Mouse (Mus musculus) ES-CJ7 (cell line): ENCODE measurements around the gene Zfp385b.

ENCODE experiments used
- DNase-seq: peaks from one replicate; pipeline ENCODE4 v3.0.0; 2011; ENCODE audit warnings: low read depth, low spot score

Gene Zfp385b

GRCm38 (mm10) chr2:77589205-77589901, 230.1 kb downstream of the Zfp385b start:
- no peak for DNase-seq

GRCm38 (mm10) chr2:77587387-77587786, 232.1 kb downstream of the Zfp385b start:
- peak; percentile 46 for DNase-seq

GRCm38 (mm10) chr2:77586581-77587360, 232.7 kb downstream of the Zfp385b start:
- DNase-seq: peak; percentile 79

GRCm38 (mm10) chr2:77583586-77583985, 235.9 kb downstream of the Zfp385b start:
- DNase-seq: no peak

- DNase-seq: no peak
These were observed 242.9 kb downstream of the Zfp385b start for GRCm38 (mm10) chr2:77576571-77576970.

GRCm38 (mm10) chr2:77567528-77568435, 251.7 kb downstream of the Zfp385b start:
- no peak for DNase-seq

- DNase-seq: no peak
These were observed 255.7 kb downstream of the Zfp385b start for GRCm38 (mm10) chr2:77563706-77564105.

GRCm38 (mm10) chr2:77561941-77562340, 257.5 kb downstream of the Zfp385b start:
- DNase-seq: no peak

GRCm38 (mm10) chr2:77556938-77557337, 262.5 kb downstream of the Zfp385b start:
- no peak for DNase-seq

GRCm38 (mm10) chr2:77555980-77556379, 263.5 kb downstream of the Zfp385b start:
- DNase-seq: no peak

- no peak for DNase-seq
These were observed 266.8 kb downstream of the Zfp385b start for GRCm38 (mm10) chr2:77552675-77553074.

GRCm38 (mm10) chr2:77543388-77543787, 276.1 kb downstream of the Zfp385b start:
- DNase-seq: peak; percentile 19

- no peak for DNase-seq
These were observed 276.8 kb downstream of the Zfp385b start for GRCm38 (mm10) chr2:77542605-77543004.

GRCm38 (mm10) chr2:77541681-77542080, 277.8 kb downstream of the Zfp385b start:
- no peak for DNase-seq

GRCm38 (mm10) chr2:77540860-77541259, 278.6 kb downstream of the Zfp385b start:
- DNase-seq: no peak

GRCm38 (mm10) chr2:77536556-77536955, 282.9 kb downstream of the Zfp385b start:
- DNase-seq: no peak

GRCm38 (mm10) chr2:77528079-77528752, 291.2 kb downstream of the Zfp385b start:
- no peak for DNase-seq

- no peak for DNase-seq
These were observed 291.8 kb downstream of the Zfp385b start for GRCm38 (mm10) chr2:77527616-77528015.

- no peak for DNase-seq
These were observed 292.6 kb downstream of the Zfp385b start for GRCm38 (mm10) chr2:77526803-77527202.

GRCm38 (mm10) chr2:77526301-77526700, 293.1 kb downstream of the Zfp385b start:
- DNase-seq: no peak

GRCm38 (mm10) chr2:77522223-77522622, 297.2 kb downstream of the Zfp385b start:
- DNase-seq: no peak
